Mouse (Mus musculus) inflammation-experienced regulatory T-cells (primary cell): ENCODE data around the gene Gm4187. TPM values are rescaled to one million over a fixed set of nuclear protein-coding genes. Genes with fewer than 3 reads are reported as not detected.

ENCODE experiments used
- polyA plus RNA-seq, 2 experiments: library from polyadenylated mRNA; unstranded; fragments of 100-300 nt; shearing (Covaris generic); gene quantifications; one replicate each; pipeline ENCODE4 v1.2.1; 2017

The Gm4187 gene
- not detected for polyA plus RNA-seq

GRCm38 (mm10) chr7:22329617-22330016 is at the start of gene Gm4187:
Gene Gm4187 (minus strand): TSS chr7:22329717.

GRCm38 (mm10) chr7:22370939-22371338 is 41.4 kb upstream of the Gm4187 start, which contains the start of gene Gm8660:
Gene Gm8660 (minus strand): TSS chr7:22371039.

Other genes with a start within 250 kb of the Gm4187 start
- gene Gm16451, start 211.5 kb downstream of the Gm4187 start, polyA plus RNA-seq: not detected
- gene Gm10666, start 195.0 kb downstream of the Gm4187 start, polyA plus RNA-seq: not detected
- not detected for gene Vmn1r142, start 165.7 kb downstream of the Gm4187 start, polyA plus RNA-seq
- 1 to 10 TPM in 1 of 2 experiments, not detected in 1; 2.6 TPM for gene Vmn1r143, start 140.3 kb downstream of the Gm4187 start, polyA plus RNA-seq
- gene Gm8653, start 128.5 kb downstream of the Gm4187 start, polyA plus RNA-seq: under 1 TPM in 1 of 2 experiments, not detected in 1; 0.18 TPM
- not detected for gene Gm8453, start 100.2 kb downstream of the Gm4187 start, polyA plus RNA-seq
- gene Gm8660, start 41.3 kb upstream of the Gm4187 start, polyA plus RNA-seq: not detected
- not detected for gene Vmn1r148, start 83.9 kb upstream of the Gm4187 start, polyA plus RNA-seq
- not detected for gene Vmn1r149, start 108.5 kb upstream of the Gm4187 start, polyA plus RNA-seq
- 1 to 10 TPM in 1 of 2 experiments, under 1 TPM in 1; 0.28 to 5.2 TPM for gene Gm10665, start 134.4 kb upstream of the Gm4187 start, polyA plus RNA-seq
- not detected for gene Vmn1r151, start 170.0 kb upstream of the Gm4187 start, polyA plus RNA-seq
- under 1 TPM in 1 of 2 experiments, not detected in 1; 0.25 TPM for gene Vmn1r152, start 193.2 kb upstream of the Gm4187 start, polyA plus RNA-seq
- not detected for gene Gm8677, start 205.2 kb upstream of the Gm4187 start, polyA plus RNA-seq
- not detected for gene Gm4201, start 235.6 kb upstream of the Gm4187 start, polyA plus RNA-seq